Mouse (Mus musculus): ENCODE results near the gene Cdh18. TPM values are rescaled to one million over a fixed set of nuclear protein-coding genes. Genes with fewer than 3 reads are reported as not detected.
A peak's percentile ranks its signal among the peaks of the same experiment; 100 is the strongest.

The Cdh18 gene
- 0.35 and 0.42 TPM in 2 replicates for polyA plus RNA-seq (2014; fragmentation: Nextera tagmentation; extraction: Ambion mirVana)

GRCm38 (mm10) chr15:22548711-22549271 lies at the start of gene Cdh18:
Gene Cdh18 (plus strand): TSS chr15:22549022.
- DNase-seq (ENCODE audit: low spot score) (no peak), ATAC-seq (replicated peaks; ENCODE audit: insufficient number of reproducible peaks, low FRiP score, low TSS enrichment, low read depth) (no peak)
- Histone ChIP-seq H3K36me3 (replicated peaks; ENCODE audit: control insufficient read depth, insufficient read depth, low read depth, low read length) (no peaks in the 10 kb centered on the region), H3K4me3 (ENCODE audit: low read depth, low read length) (no peak within 1 kb of the TSS), H3K9ac (replicated peaks; ENCODE audit: low read length) (no peak within 1 kb of the TSS), H3K4me2 (ENCODE audit: low read depth, low read length) (no peak within 1 kb of the TSS), H3K27ac (replicated peaks; ENCODE audit: low read depth, low read length) (no peak within 1 kb of the TSS), H3K4me1 (ENCODE audit: control insufficient read depth, insufficient read depth, low read length) (no peaks in the 10 kb centered on the region), H3K27me3 (ENCODE audit: control insufficient read depth, insufficient read depth, low read length) (no peaks in the 10 kb centered on the region), H3K9me3 (replicated peaks; ENCODE audit: control insufficient read depth, low read length) (no peaks in the 10 kb centered on the region)
- 58% methylated on average over 5 of the region's 5 CpGs for WGBS

GRCm38 (mm10) chr15:22511271-22511670 lies 37.6 kb upstream of the Cdh18 start:
- H3K9ac ChIP-seq (replicated peaks; ENCODE audit: low read length) = no peak overlapping the region
- H3K4me2 ChIP-seq (ENCODE audit: low read depth, low read length) = no peak overlapping the region
- H3K4me1 ChIP-seq (ENCODE audit: control insufficient read depth, insufficient read depth, low read length) = no peaks in the 10 kb centered on the region
- H3K36me3 ChIP-seq (replicated peaks; ENCODE audit: control insufficient read depth, insufficient read depth, low read depth, low read length) = no peaks in the 10 kb centered on the region
- H3K4me3 ChIP-seq (ENCODE audit: low read depth, low read length) = no peak overlapping the region
- no peaks in the 10 kb centered on the region for H3K27me3 ChIP-seq (ENCODE audit: control insufficient read depth, insufficient read depth, low read length)
- H3K27ac ChIP-seq (replicated peaks; ENCODE audit: low read depth, low read length) = no peak overlapping the region
- ATAC-seq (replicated peaks; ENCODE audit: insufficient number of reproducible peaks, low FRiP score, low TSS enrichment, low read depth) (no peak), DNase-seq (ENCODE audit: low spot score) (no peak)
- H3K9me3 ChIP-seq (replicated peaks; ENCODE audit: control insufficient read depth, low read length) = no peaks in the 10 kb centered on the region

GRCm38 (mm10) chr15:22535828-22536227 lies 13.0 kb upstream of the Cdh18 start:
- H3K9ac ChIP-seq (replicated peaks; ENCODE audit: low read length) = no peak overlapping the region
- no peak for ATAC-seq (replicated peaks; ENCODE audit: insufficient number of reproducible peaks, low FRiP score, low TSS enrichment, low read depth)
- no peaks in the 10 kb centered on the region for H3K27me3 ChIP-seq (ENCODE audit: control insufficient read depth, insufficient read depth, low read length)
- DNase-seq (ENCODE audit: low spot score) = no peak
- H3K27ac ChIP-seq (replicated peaks; ENCODE audit: low read depth, low read length) = no peak overlapping the region
- no peaks in the 10 kb centered on the region for H3K9me3 ChIP-seq (replicated peaks; ENCODE audit: control insufficient read depth, low read length)
- 61% methylated on average over 2 of the region's 2 CpGs for WGBS
- no peak overlapping the region for H3K4me3 ChIP-seq (ENCODE audit: low read depth, low read length)
- no peak overlapping the region for H3K4me2 ChIP-seq (ENCODE audit: low read depth, low read length)
- no peaks in the 10 kb centered on the region for H3K36me3 ChIP-seq (replicated peaks; ENCODE audit: control insufficient read depth, insufficient read depth, low read depth, low read length)
- H3K4me1 ChIP-seq (ENCODE audit: control insufficient read depth, insufficient read depth, low read length) = no peaks in the 10 kb centered on the region

- H3K4me1 ChIP-seq (ENCODE audit: control insufficient read depth, insufficient read depth, low read length) = no peaks in the 10 kb centered on the region
- 5% methylated on average over 4 of the region's 4 CpGs for WGBS
- no peaks in the 10 kb centered on the region for H3K27me3 ChIP-seq (ENCODE audit: control insufficient read depth, insufficient read depth, low read length)
- no peak overlapping the region for H3K27ac ChIP-seq (replicated peaks; ENCODE audit: low read depth, low read length)
- ATAC-seq (replicated peaks; ENCODE audit: insufficient number of reproducible peaks, low FRiP score, low TSS enrichment, low read depth) = peak; percentile 89
- DNase-seq (ENCODE audit: low spot score) = peak; percentile 73
- H3K4me2 ChIP-seq (ENCODE audit: low read depth, low read length) = no peak overlapping the region
- no peaks in the 10 kb centered on the region for H3K36me3 ChIP-seq (replicated peaks; ENCODE audit: control insufficient read depth, insufficient read depth, low read depth, low read length)
- no peaks in the 10 kb centered on the region for H3K9me3 ChIP-seq (replicated peaks; ENCODE audit: control insufficient read depth, low read length)
- H3K9ac ChIP-seq (replicated peaks; ENCODE audit: low read length) = no peak overlapping the region
- no peak overlapping the region for H3K4me3 ChIP-seq (ENCODE audit: low read depth, low read length)
Measured at GRCm38 (mm10) chr15:22577974-22578616, 29.3 kb downstream of the Cdh18 start.

DNA sequence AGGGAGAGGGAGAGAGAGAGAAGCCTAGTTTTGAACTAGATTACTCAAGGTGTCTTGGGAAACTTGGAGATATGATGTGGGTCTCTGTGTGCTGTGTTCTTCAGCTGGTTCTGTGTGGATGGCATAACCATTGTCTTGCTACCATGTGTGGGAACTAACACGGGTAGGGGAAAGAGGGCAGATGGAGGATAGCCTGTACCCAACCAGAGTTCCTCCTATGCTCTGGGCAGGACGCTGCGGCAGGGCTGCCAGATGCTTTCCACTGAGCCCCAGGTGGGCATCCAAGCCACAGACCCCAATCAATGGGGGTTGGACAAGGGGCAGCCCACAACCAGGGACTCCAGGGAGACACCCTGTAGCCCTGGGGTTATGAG lies 29.8 kb downstream of the Cdh18 start:
- H3K4me1 ChIP-seq (ENCODE audit: control insufficient read depth, insufficient read depth, low read length) = no peaks in the 10 kb centered on the region
- no peak overlapping the region for H3K4me2 ChIP-seq (ENCODE audit: low read depth, low read length)
- H3K36me3 ChIP-seq (replicated peaks; ENCODE audit: control insufficient read depth, insufficient read depth, low read depth, low read length) = no peaks in the 10 kb centered on the region
- no peak overlapping the region for H3K4me3 ChIP-seq (ENCODE audit: low read depth, low read length)
- no peaks in the 10 kb centered on the region for H3K9me3 ChIP-seq (replicated peaks; ENCODE audit: control insufficient read depth, low read length)
- 26% methylated on average over 3 of the region's 3 CpGs for WGBS
- ATAC-seq (replicated peaks; ENCODE audit: insufficient number of reproducible peaks, low FRiP score, low TSS enrichment, low read depth) = peak; percentile 44; the same call in 1 of the 2 replicates
- H3K9ac ChIP-seq (replicated peaks; ENCODE audit: low read length) = no peak overlapping the region
- no peak overlapping the region for H3K27ac ChIP-seq (replicated peaks; ENCODE audit: low read depth, low read length)
- H3K27me3 ChIP-seq (ENCODE audit: control insufficient read depth, insufficient read depth, low read length) = no peaks in the 10 kb centered on the region
- DNase-seq (ENCODE audit: low spot score) = no peak

- H3K27ac ChIP-seq (replicated peaks; ENCODE audit: low read depth, low read length) = no peak overlapping the region
- H3K36me3 ChIP-seq (replicated peaks; ENCODE audit: control insufficient read depth, insufficient read depth, low read depth, low read length) = no peaks in the 10 kb centered on the region
- DNase-seq (ENCODE audit: low spot score) (no peak), ATAC-seq (replicated peaks; ENCODE audit: insufficient number of reproducible peaks, low FRiP score, low TSS enrichment, low read depth) (no peak)
- no peaks in the 10 kb centered on the region for H3K9me3 ChIP-seq (replicated peaks; ENCODE audit: control insufficient read depth, low read length)
- H3K4me1 ChIP-seq (ENCODE audit: control insufficient read depth, insufficient read depth, low read length) = no peaks in the 10 kb centered on the region
- H3K4me2 ChIP-seq (ENCODE audit: low read depth, low read length) = no peak overlapping the region
- H3K4me3 ChIP-seq (ENCODE audit: low read depth, low read length) = no peak overlapping the region
- H3K9ac ChIP-seq (replicated peaks; ENCODE audit: low read length) = no peak overlapping the region
- WGBS = 74% methylated on average over 1 of the region's 1 CpGs
- H3K27me3 ChIP-seq (ENCODE audit: control insufficient read depth, insufficient read depth, low read length) = no peaks in the 10 kb centered on the region
Measured at GRCm38 (mm10) chr15:22584667-22585066, 35.8 kb downstream of the Cdh18 start.

- DNase-seq (ENCODE audit: low spot score) (no peak), ATAC-seq (replicated peaks; ENCODE audit: insufficient number of reproducible peaks, low FRiP score, low TSS enrichment, low read depth) (no peak)
- Histone ChIP-seq H3K4me1 (ENCODE audit: control insufficient read depth, insufficient read depth, low read length) (no peaks in the 10 kb centered on the region), H3K4me3 (ENCODE audit: low read depth, low read length) (no peak overlapping the region), H3K27me3 (ENCODE audit: control insufficient read depth, insufficient read depth, low read length) (no peaks in the 10 kb centered on the region), H3K27ac (replicated peaks; ENCODE audit: low read depth, low read length) (no peak overlapping the region), H3K9ac (replicated peaks; ENCODE audit: low read length) (no peak overlapping the region), H3K9me3 (replicated peaks; ENCODE audit: control insufficient read depth, low read length) (no peaks in the 10 kb centered on the region), H3K4me2 (ENCODE audit: low read depth, low read length) (no peak overlapping the region), H3K36me3 (replicated peaks; ENCODE audit: control insufficient read depth, insufficient read depth, low read depth, low read length) (no peaks in the 10 kb centered on the region)
- WGBS = 69% methylated on average over 2 of the region's 2 CpGs
Measured at GRCm38 (mm10) chr15:22716376-22716775, 167.6 kb downstream of the Cdh18 start.

DNA sequence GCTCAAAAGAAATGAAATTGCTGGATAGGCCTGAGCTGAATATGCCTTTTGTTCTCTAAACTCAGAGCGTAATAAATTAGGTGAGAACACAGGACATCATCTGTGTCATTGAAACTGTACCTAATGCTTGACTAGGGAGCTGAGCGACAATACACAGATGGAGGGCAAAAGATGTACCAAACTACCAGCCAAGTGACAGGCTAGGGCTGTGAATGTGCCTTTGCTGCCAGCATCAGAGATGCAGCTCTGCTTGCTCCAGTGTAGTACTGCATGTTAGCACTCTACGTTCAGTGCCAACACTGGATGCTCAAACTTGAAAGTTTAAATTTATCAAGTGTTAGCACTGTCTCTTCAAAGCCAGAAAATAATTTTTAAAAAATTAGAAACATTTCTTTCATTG lies 168.9 kb downstream of the Cdh18 start:
- H3K4me3 ChIP-seq (ENCODE audit: low read depth, low read length) = no peak overlapping the region
- no peak overlapping the region for H3K4me2 ChIP-seq (ENCODE audit: low read depth, low read length)
- no peaks in the 10 kb centered on the region for H3K36me3 ChIP-seq (replicated peaks; ENCODE audit: control insufficient read depth, insufficient read depth, low read depth, low read length)
- no peaks in the 10 kb centered on the region for H3K4me1 ChIP-seq (ENCODE audit: control insufficient read depth, insufficient read depth, low read length)
- DNase-seq (ENCODE audit: low spot score) (no peak), ATAC-seq (replicated peaks; ENCODE audit: insufficient number of reproducible peaks, low FRiP score, low TSS enrichment, low read depth) (no peak)
- 75% methylated on average over 3 of the region's 3 CpGs for WGBS
- H3K9ac ChIP-seq (replicated peaks; ENCODE audit: low read length) = no peak overlapping the region
- no peaks in the 10 kb centered on the region for H3K9me3 ChIP-seq (replicated peaks; ENCODE audit: control insufficient read depth, low read length)
- no peak overlapping the region for H3K27ac ChIP-seq (replicated peaks; ENCODE audit: low read depth, low read length)
- H3K27me3 ChIP-seq (ENCODE audit: control insufficient read depth, insufficient read depth, low read length) = no peaks in the 10 kb centered on the region
